ENCODE assay signal across 22 mouse cellular contexts in genomic region chr2:125921273-125921672, GRCm38 (mm10).
DNase-seq lines count a peak whose midpoint lies in the region; ATAC-seq lines count a peak whose summit lies in the region.
"Had no signal": no experiment of that assay in that cellular context is flagged by ENCODE, and none has a peak within 500 bp of the region (broad histone marks: within the 10 kb centered on the region; RNA-seq: fewer than 3 reads in every experiment).

No protein-coding gene starts in this region.

- DNase-seq in hindbrain, embryonic 11.5 days (ENCODE audit: low spot score) = no peak
- DNase-seq in cerebellum, adult 9-10 months = peak; percentile 11
- DNase-seq in lung, postnatal 36 days = peak; percentile 21
- no peak for DNase-seq in right cerebral cortex, postnatal 36 days (ENCODE audit: low spot score in 2 of 2)
- DNase-seq: gastrocnemius, postnatal 14 days; heart, adult 2 months; kidney, postnatal 36 days; layer of hippocampus, adult 9-11 months; liver, embryonic 13.5 days; right cerebral cortex, adult 18-20 months; thymus, adult 18-20 months had no signal

- H3K4me1 ChIP-seq in hindbrain, embryonic 15.5 days (replicated peaks) = no peaks in the 10 kb centered on the region
- H3K4me1 ChIP-seq in hindbrain, embryonic 11.5 days (replicated peaks; ENCODE audit: control insufficient read depth, insufficient read depth, low read length) = no peaks in the 10 kb centered on the region
- peaks cover 97% of the 10 kb centered on the region for H3K4me1 ChIP-seq in megakaryocyte, embryonic 14.5 days

- no peaks in the 10 kb centered on the region for H3K27me3 ChIP-seq in hindbrain, embryonic 15.5 days
- H3K27me3 ChIP-seq in hindbrain, embryonic 11.5 days (ENCODE audit: control insufficient read depth, insufficient read depth, low read length) = no peaks in the 10 kb centered on the region
- no peaks in the 10 kb centered on the region for H3K27me3 ChIP-seq in megakaryocyte, embryonic 14.5 days (replicated peaks)
- H3K27me3 ChIP-seq: heart, embryonic 15.5 days; limb, embryonic 12.5 days; liver, embryonic 13.5 days; midbrain, embryonic 13.5 days; neural tube, embryonic 13.5 days had no signal

- H3K4me2 ChIP-seq in hindbrain, embryonic 15.5 days = no peak overlapping the region
- no peak overlapping the region for H3K4me2 ChIP-seq in hindbrain, embryonic 11.5 days (replicated peaks; ENCODE audit: low read depth, low read length)
- H3K4me2 ChIP-seq: heart, embryonic 15.5 days; limb, embryonic 12.5 days; liver, embryonic 13.5 days; midbrain, embryonic 13.5 days; neural tube, embryonic 13.5 days had no signal

- H3K4me3 ChIP-seq in hindbrain, embryonic 15.5 days = no peak overlapping the region
- no peak overlapping the region for H3K4me3 ChIP-seq in hindbrain, embryonic 11.5 days (ENCODE audit: low read depth, low read length)
- peak overlapping the region; percentile 47 for H3K4me3 ChIP-seq in megakaryocyte, embryonic 14.5 days (replicated peaks)
- H3K4me3 ChIP-seq: embryonic facial prominence, embryonic 10.5 days; heart, adult 2 months; heart, embryonic 15.5 days; limb, embryonic 12.5 days; liver, embryonic 13.5 days; midbrain, embryonic 13.5 days; neural tube, embryonic 13.5 days had no signal

- no peaks in the 10 kb centered on the region for H3K9me3 ChIP-seq in hindbrain, embryonic 15.5 days
- H3K9me3 ChIP-seq in hindbrain, embryonic 11.5 days (ENCODE audit: control insufficient read depth, low read length) = no peaks in the 10 kb centered on the region
- H3K9me3 ChIP-seq in megakaryocyte, embryonic 14.5 days = no peaks in the 10 kb centered on the region
- H3K9me3 ChIP-seq: embryonic facial prominence, embryonic 10.5 days; heart, embryonic 15.5 days; limb, embryonic 12.5 days; liver, embryonic 13.5 days; midbrain, embryonic 13.5 days had no signal

- H3K27ac ChIP-seq in hindbrain, embryonic 15.5 days (replicated peaks) = no peak overlapping the region
- no peak overlapping the region for H3K27ac ChIP-seq in hindbrain, embryonic 11.5 days (ENCODE audit: low read depth, low read length)
- H3K27ac ChIP-seq: embryonic facial prominence, embryonic 10.5 days; heart, adult 2 months; heart, embryonic 15.5 days; limb, embryonic 12.5 days; liver, embryonic 13.5 days; macrophage; midbrain, embryonic 13.5 days; neural tube, embryonic 13.5 days had no signal

- H3K36me3 ChIP-seq in hindbrain, embryonic 15.5 days = no peaks in the 10 kb centered on the region
- H3K36me3 ChIP-seq in hindbrain, embryonic 11.5 days (ENCODE audit: control insufficient read depth, insufficient read depth, low read length) = no peaks in the 10 kb centered on the region
- peaks cover 55% of the 10 kb centered on the region for H3K36me3 ChIP-seq in megakaryocyte, embryonic 14.5 days (replicated peaks; ENCODE audit: low read length)
- H3K36me3 ChIP-seq: heart, embryonic 15.5 days; liver, embryonic 13.5 days; midbrain, embryonic 13.5 days had no signal

- WGBS in hindbrain, embryonic 15.5 days = 22% methylated on average over 5 of the region's 5 CpGs
- WGBS in hindbrain, embryonic 11.5 days = 28% methylated on average over 5 of the region's 5 CpGs

- peak; percentile 42; the same call in 1 of the 2 replicates for ATAC-seq in hindbrain, embryonic 15.5 days (ENCODE audit: low FRiP score, low read depth)
- no peak for ATAC-seq in hindbrain, embryonic 11.5 days (ENCODE audit: low FRiP score)
- ATAC-seq in megakaryocyte, adult 5-6 weeks (ENCODE audit: poor library complexity, severe bottlenecking) = no peak
- ATAC-seq in inflammation-experienced regulatory T-cells, adult 6 months = no peak
- ATAC-seq: intestine, embryonic 16.5 days; midbrain, embryonic 13.5 days had no signal

- no peak overlapping the region for H3K9ac ChIP-seq in hindbrain, embryonic 15.5 days
- no peak overlapping the region for H3K9ac ChIP-seq in hindbrain, embryonic 11.5 days (ENCODE audit: low read depth, low read length)
- H3K9ac ChIP-seq: heart, embryonic 15.5 days; limb, embryonic 12.5 days; liver, embryonic 13.5 days; midbrain, embryonic 13.5 days; neural tube, embryonic 13.5 days had no signal

Comparison
In these comparisons a context has a peak if more than half of its experiments do, and no peak if none do; other contexts are left out.
1. DNase-seq: peak in cerebellum, adult 9-10 months (single experiment) and lung, postnatal 36 days (single experiment); none in hindbrain, embryonic 11.5 days (single experiment) and right cerebral cortex, postnatal 36 days (0 of 2).